Mouse (Mus musculus) forebrain, embryonic 13.5 days (tissue): ENCODE results near the gene Srpk2. TPM values are rescaled to one million over a fixed set of nuclear protein-coding genes. Genes with fewer than 3 reads are reported as not detected.
"Not testable (repeated sequence)": the region's sequence is repeated elsewhere in the genome, so short reads cannot be mapped to it uniquely, and the experiment has no call there.

Source experiments
- ATAC-seq: fragments of 200-750 bp; cut with Nextera tagmentation; 2 replicates; pipeline ENCODE4 v1.8.0; 2017
- H3K27ac ChIP-seq: fragments of 300-500 bp; sonication (generic); 2 replicates; pipeline ENCODE4 v1.5.1; 2015; ENCODE audit warnings: inconsistent platforms, mild to moderate bottlenecking, moderate library complexity
- H3K27me3 ChIP-seq: fragments of 300-500 bp; sonication (generic); 2 replicates; pipeline ENCODE4 v1.6.1; 2015; ENCODE audit warnings: mild to moderate bottlenecking, inconsistent platforms
- H3K36me3 ChIP-seq: fragments of 300-500 bp; sonication (generic); 2 replicates; pipeline ENCODE4 v1.6.1; 2015; ENCODE audit warnings: mild to moderate bottlenecking, inconsistent platforms; ENCODE audit not compliant: poor library complexity, severe bottlenecking
- H3K4me1 ChIP-seq: fragments of 300-500 bp; sonication (generic); 2 replicates; pipeline ENCODE4 v1.6.1; 2015; ENCODE audit warnings: inconsistent platforms
- H3K4me2 ChIP-seq: fragments of 300-500 bp; sonication (generic); 2 replicates; pipeline ENCODE4 v1.6.1; 2015; ENCODE audit warnings: inconsistent platforms, mild to moderate bottlenecking, moderate library complexity
- H3K4me3 ChIP-seq: fragments of 300-500 bp; sonication (generic); 2 replicates; pipeline ENCODE4 v1.5.1; 2015; ENCODE audit warnings: mild to moderate bottlenecking, inconsistent platforms
- H3K9ac ChIP-seq: fragments of 300-500 bp; sonication (generic); 2 replicates; pipeline ENCODE4 v1.6.1; 2015; ENCODE audit warnings: mild to moderate bottlenecking, inconsistent platforms
- H3K9me3 ChIP-seq: fragments of 300-500 bp; sonication (generic); replicated peaks from 2 replicates; pipeline ENCODE4 v1.6.1; 2016; ENCODE audit warnings: inconsistent platforms
- WGBS: fragments of 180-500 bp; shearing (Covaris S2); methylation state at CpG from one replicate; pipeline ENCODE4 v1.1.7; 2015; 5-methylcytosine and 5-hydroxymethylcytosine counted together
- polyA plus RNA-seq: library from polyadenylated mRNA; unstranded; fragments of >200 nt; fragmentation: Nextera tagmentation; extraction: Ambion mirVana; gene quantifications from 2 replicates; pipeline ENCODE4 v1.2.1, GENCODE M21; 2015

Gene Srpk2
- polyA plus RNA-seq, 1 experiment from 2014 or later, result 89.5 TPM

DNA sequence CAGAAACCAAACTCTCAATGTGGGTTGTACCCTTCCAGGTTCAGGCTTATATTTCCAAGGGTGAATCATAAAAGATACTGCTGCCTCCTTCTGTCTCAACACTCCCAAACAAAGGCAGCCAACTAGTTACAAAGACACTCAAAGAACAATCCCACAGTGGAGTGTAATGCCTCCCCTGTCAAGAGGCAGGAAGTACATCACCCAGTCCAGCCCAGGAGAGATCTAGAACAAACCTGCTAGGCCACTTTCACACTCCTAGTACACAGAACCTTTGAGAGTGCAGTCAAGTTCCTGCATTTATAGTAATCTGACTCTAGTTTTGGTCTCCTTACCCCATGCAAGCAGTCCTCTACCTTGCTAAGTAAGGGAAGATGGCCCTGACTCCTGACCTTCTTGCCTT lies 18.5 kb downstream of the Srpk2 start:
- ATAC-seq, result no peak
- Histone ChIP-seq H3K36me3 (no peaks in the 10 kb centered on the region), H3K27me3 (no peaks in the 10 kb centered on the region), H3K4me3 (no peak overlapping the region), H3K9me3 (no peaks in the 10 kb centered on the region), H3K4me2 (no peak overlapping the region), H3K27ac (no peak overlapping the region), H3K9ac (no peak overlapping the region), H3K4me1 (no peaks in the 10 kb centered on the region)

DNA sequence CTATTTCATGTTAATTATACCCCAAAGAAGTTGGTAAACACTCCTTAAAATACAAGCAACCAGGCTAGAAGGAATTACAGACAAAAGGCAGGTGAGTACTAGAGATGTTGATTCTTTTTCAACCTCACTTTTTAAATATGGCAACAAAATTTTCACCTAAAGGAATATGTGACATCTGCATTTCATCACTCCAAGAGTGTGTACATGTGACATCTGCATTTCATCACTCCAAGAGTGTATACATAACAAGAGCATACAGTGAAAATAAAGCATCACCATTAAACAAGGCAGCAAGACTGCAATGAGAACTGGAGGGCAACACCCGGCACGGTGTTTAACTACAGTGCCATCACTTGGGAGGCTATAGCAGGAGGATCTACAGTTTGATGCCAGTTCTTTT lies 23.2 kb downstream of the Srpk2 start:
- H3K27ac ChIP-seq, result no peak overlapping the region
- no peak overlapping the region for H3K4me3 ChIP-seq
- no peak for ATAC-seq
- no peak overlapping the region for H3K9ac ChIP-seq
- no peaks in the 10 kb centered on the region for H3K27me3 ChIP-seq
- no peaks in the 10 kb centered on the region for H3K36me3 ChIP-seq
- H3K4me2 ChIP-seq, result no peak overlapping the region
- no peaks in the 10 kb centered on the region for H3K4me1 ChIP-seq
- H3K9me3 ChIP-seq, result no peaks in the 10 kb centered on the region
- 93% methylated on average over 2 of the region's 2 CpGs for WGBS

DNA sequence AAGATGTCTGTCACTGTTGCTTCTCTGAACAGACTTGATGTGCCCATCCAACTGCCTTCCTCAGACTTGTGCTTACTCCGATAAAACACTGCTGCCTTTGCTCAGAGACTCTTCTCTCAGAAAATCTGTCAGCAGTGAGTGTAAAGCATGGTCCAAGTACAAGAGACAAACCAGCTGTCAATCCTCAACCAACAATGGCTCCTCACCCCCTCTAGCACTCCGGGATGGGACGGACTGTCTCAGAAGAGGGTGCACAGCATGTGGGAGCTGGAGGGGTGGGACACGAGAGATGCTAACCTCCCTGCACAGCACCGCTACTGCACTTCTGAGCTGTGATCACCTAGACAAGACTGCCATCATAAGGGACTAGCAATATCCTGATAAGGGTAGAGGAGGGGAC lies 26.4 kb downstream of the Srpk2 start:
- H3K27ac ChIP-seq, result no peak overlapping the region
- H3K4me3 ChIP-seq, result no peak overlapping the region
- peaks cover 4% of the 10 kb centered on the region; the same call in 1 of the 2 replicates for H3K4me1 ChIP-seq
- H3K27me3 ChIP-seq, result no peaks in the 10 kb centered on the region
- WGBS, result 73% methylated on average over 5 of the region's 5 CpGs
- H3K9me3 ChIP-seq, result no peaks in the 10 kb centered on the region
- H3K4me2 ChIP-seq, result no peak overlapping the region
- ATAC-seq, result no peak
- H3K36me3 ChIP-seq, result no peaks in the 10 kb centered on the region
- no peak overlapping the region for H3K9ac ChIP-seq

DNA sequence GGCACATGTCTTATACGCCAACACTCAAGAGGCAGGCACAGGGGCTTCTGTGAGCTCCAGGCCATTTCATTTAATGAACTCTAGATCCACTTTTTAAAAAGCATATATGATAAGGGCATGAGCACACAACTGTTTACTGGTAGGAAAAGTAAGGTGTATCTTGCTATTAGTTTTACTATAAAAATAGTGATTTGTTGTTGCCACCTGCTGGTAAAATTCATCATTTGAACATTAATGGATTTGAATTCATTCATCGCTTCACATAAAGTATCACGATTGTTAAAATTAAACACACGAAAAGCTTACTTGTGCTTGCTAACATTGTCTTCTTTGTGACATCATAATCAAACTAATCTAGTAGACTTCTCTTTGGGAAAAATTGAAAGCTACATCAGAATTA lies 27.8 kb downstream of the Srpk2 start:
- Histone ChIP-seq H3K4me2 (no peak overlapping the region), H3K4me1 (peaks cover 4% of the 10 kb centered on the region; the same call in 1 of the 2 replicates), H3K9me3 (no peaks in the 10 kb centered on the region), H3K9ac (no peak overlapping the region), H3K4me3 (no peak overlapping the region), H3K27ac (no peak overlapping the region), H3K27me3 (no peaks in the 10 kb centered on the region), H3K36me3 (no peaks in the 10 kb centered on the region)
- WGBS, result 92% methylated on average over 4 of the region's 4 CpGs
- no peak for ATAC-seq

DNA sequence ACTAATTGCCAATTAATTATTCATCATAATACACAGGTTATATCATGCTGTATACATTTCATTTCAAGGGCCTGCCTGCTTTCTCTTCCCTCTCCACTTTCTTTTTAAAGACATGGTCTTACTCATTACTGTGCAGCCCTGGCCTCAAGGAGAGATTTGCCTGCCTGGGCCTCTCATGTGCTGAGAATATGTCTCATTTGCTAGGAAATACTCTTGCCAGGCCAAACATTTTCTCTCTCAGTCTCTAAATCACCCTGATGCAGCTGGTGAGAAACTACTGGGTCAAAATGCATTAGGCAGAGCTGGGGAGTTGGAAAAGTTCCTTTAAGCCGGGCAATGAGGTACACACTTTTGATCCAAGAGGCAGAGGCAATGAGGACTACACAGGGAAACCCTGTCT lies 29.4 kb downstream of the Srpk2 start:
- H3K4me3 ChIP-seq, result no peak overlapping the region
- no peaks in the 10 kb centered on the region for H3K9me3 ChIP-seq
- peaks cover 4% of the 10 kb centered on the region; the same call in 1 of the 2 replicates for H3K4me1 ChIP-seq
- no peaks in the 10 kb centered on the region for H3K27me3 ChIP-seq
- H3K4me2 ChIP-seq, result no peak overlapping the region
- H3K27ac ChIP-seq, result no peak overlapping the region; the same call in 1 of the 2 replicates
- ATAC-seq, result no peak
- no peaks in the 10 kb centered on the region for H3K36me3 ChIP-seq
- no peak overlapping the region for H3K9ac ChIP-seq
- 66% methylated on average over 1 of the region's 1 CpGs for WGBS

DNA sequence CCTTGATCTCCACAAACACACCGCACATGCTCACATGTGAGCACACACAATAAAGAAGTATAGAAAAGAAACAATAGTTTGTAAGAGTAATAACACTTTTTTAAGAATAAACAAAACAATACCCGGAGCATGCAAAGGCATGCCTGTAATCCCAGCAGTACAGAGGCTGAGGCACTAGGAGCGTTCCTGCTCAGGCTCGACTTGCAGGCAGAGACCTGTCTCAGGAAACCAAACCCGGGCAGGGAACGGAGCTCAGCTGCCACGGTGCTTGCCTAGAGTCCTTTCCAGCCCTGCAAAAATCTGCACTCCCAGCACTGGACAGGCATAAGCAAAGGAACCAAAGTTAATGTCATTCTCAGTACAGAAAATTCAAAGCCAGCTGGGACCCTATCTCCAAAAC lies 32.1 kb downstream of the Srpk2 start:
- ATAC-seq, result no peak
- no peaks in the 10 kb centered on the region for H3K36me3 ChIP-seq
- H3K9me3 ChIP-seq, result no peaks in the 10 kb centered on the region
- no peak overlapping the region for H3K4me3 ChIP-seq
- no peak overlapping the region for H3K9ac ChIP-seq
- H3K4me2 ChIP-seq, result no peak overlapping the region
- no peaks in the 10 kb centered on the region for H3K27me3 ChIP-seq
- no peak overlapping the region for H3K27ac ChIP-seq
- peaks cover 4% of the 10 kb centered on the region; the same call in 1 of the 2 replicates for H3K4me1 ChIP-seq
- WGBS, result 85% methylated on average over 7 of the region's 7 CpGs

DNA sequence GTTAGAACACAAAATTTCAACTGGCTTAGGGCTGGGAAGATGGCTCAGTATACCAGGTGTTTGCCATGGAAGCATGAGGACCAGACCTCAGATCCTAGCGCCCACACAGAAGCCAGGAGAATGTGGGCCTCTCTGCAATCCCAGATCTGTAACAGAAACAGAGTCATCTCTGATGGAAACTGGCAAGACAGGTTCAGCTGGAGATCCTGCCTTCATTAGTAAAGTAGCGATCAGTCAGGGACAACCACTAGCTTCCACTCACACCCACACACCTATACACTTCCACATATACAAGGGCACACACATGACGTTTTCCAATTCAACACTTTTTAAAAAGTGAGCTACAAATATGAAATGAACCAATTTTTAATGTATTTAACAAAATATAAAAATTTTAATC lies 32.6 kb downstream of the Srpk2 start:
- WGBS, result 90% methylated on average over 3 of the region's 3 CpGs
- no peak overlapping the region for H3K4me2 ChIP-seq
- no peak for ATAC-seq

DNA sequence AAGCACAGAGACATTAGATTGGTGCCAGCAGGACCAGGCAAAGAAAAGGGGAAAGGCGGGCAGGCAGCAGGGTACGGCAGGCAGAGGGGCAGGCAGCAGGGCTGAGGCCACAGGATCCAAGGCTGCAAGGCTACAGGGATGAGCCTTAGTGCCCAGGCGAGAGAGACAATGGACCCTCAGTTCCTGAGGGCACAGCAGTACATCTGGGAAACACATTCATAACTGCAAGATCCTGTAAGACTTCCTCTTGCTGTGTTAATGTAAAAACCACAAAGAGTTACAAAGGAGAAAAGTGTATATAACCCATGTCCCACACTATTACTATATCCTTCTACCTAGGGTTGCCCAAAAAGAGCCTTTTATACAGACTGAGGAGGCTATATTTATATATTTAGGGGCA lies 33.9 kb downstream of the Srpk2 start:
- Histone ChIP-seq H3K4me1 (peaks cover 4% of the 10 kb centered on the region; the same call in 1 of the 2 replicates), H3K27ac (no peak overlapping the region), H3K9me3 (no peaks in the 10 kb centered on the region), H3K27me3 (no peaks in the 10 kb centered on the region), H3K4me2 (no peak overlapping the region), H3K9ac (no peak overlapping the region), H3K36me3 (no peaks in the 10 kb centered on the region), H3K4me3 (no peak overlapping the region)
- ATAC-seq, result no peak
- 87% methylated on average over 3 of the region's 3 CpGs for WGBS

More for the DNA sequence above, 32.6 kb downstream of the Srpk2 start:
- Histone ChIP-seq H3K27me3 (no peaks in the 10 kb centered on the region), H3K4me1 (peaks cover 4% of the 10 kb centered on the region; the same call in 1 of the 2 replicates), H3K9ac (no peak overlapping the region), H3K36me3 (no peaks in the 10 kb centered on the region), H3K9me3 (no peaks in the 10 kb centered on the region), H3K4me3 (no peak overlapping the region), H3K27ac (no peak overlapping the region)

DNA sequence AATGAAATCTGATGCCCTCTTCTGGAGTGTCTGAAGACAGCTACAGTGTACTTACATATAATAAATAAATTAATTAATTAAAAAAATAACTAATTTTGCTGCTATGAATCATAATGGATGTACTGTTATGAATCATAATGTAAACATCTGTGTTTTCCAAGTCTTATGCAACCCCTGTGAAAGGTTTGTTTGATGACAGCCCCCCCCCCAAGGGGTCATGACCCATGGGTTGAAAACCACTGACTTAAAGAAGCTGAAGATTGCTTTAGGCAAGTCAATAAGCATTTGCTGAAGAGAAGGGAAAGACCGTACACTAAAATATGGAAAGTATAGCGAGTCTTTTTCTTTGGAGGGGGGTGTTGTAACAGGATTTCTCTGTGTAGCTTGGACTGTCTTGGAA lies 35.2 kb downstream of the Srpk2 start:
- H3K4me1 ChIP-seq, result no peaks in the 10 kb centered on the region
- H3K36me3 ChIP-seq, result no peaks in the 10 kb centered on the region
- H3K9ac ChIP-seq, result no peak overlapping the region
- 96% methylated on average over 2 of the region's 2 CpGs for WGBS
- no peak overlapping the region for H3K4me3 ChIP-seq
- no peak overlapping the region for H3K4me2 ChIP-seq
- H3K27ac ChIP-seq, result no peak overlapping the region
- no peaks in the 10 kb centered on the region for H3K27me3 ChIP-seq
- no peaks in the 10 kb centered on the region for H3K9me3 ChIP-seq
- no peak for ATAC-seq

DNA sequence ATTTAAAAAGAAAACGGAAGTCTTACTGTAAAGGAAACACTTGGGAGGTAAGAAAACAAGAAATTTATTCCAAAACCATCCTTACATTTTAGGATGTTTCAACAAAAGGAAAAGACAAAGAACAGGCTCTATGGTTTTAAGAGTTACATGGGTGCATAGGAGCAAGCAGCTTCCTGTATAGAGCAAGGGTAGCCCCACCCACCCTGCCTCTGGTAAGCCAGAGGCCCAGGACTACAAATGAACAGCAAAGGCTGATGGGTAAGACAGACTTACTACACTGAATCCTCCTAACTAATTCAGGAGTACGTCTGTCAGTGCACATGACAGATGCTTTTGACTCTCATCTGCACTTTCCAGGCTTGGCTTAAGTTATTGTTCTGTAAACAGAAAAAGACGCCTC lies 38.7 kb downstream of the Srpk2 start:
- no peak for ATAC-seq
- no peaks in the 10 kb centered on the region for H3K9me3 ChIP-seq
- no peak overlapping the region for H3K27ac ChIP-seq
- 87% methylated on average over 3 of the region's 3 CpGs for WGBS
- no peak overlapping the region for H3K9ac ChIP-seq
- no peak overlapping the region for H3K4me2 ChIP-seq
- no peaks in the 10 kb centered on the region for H3K4me1 ChIP-seq
- no peak overlapping the region for H3K4me3 ChIP-seq
- no peaks in the 10 kb centered on the region for H3K36me3 ChIP-seq
- no peaks in the 10 kb centered on the region for H3K27me3 ChIP-seq

DNA sequence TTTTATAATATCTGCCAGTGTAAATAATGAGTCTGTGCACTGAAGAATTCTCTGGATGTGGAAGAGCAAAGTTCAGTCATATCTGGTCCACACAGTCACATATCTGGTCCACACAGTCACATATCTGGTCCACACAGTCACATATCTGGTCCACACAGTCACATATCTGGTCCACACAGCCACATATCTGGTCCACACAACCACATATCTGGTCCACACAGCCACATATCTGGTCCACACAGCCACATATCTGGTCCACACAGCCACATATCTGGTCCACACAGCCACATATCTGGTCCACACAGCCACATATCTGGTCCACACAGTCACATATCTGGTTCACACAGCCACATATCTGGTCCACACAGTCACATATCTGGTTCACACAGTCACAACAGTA lies 45.2 kb downstream of the Srpk2 start:
- not testable (repeated sequence) for H3K4me2 ChIP-seq, H3K36me3 ChIP-seq, H3K9me3 ChIP-seq, H3K4me1 ChIP-seq, H3K4me3 ChIP-seq, H3K27me3 ChIP-seq, H3K27ac ChIP-seq, H3K9ac ChIP-seq, ATAC-seq

DNA sequence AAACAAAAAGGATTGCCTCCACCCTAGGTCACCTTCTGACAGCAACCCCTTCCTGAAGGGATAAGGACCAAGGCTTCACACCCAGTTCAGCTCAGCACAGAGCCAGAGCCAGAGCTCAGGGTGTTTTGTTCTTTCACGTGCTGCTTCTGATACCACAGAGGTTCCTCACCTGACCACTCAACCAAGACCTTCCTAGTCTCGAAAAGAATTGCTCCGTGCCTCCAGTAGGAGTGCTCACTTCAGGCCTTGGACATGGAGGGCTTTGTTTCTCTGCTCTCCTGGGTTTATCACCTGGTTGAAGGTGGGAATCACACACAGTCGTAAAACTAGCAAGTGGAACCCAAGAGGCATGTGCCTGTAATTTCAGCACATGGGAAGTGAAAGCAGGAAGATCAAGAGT lies 46.4 kb downstream of the Srpk2 start:
- Histone ChIP-seq H3K4me3 (no peak overlapping the region), H3K9me3 (no peaks in the 10 kb centered on the region), H3K4me1 (no peaks in the 10 kb centered on the region), H3K4me2 (no peak overlapping the region), H3K27ac (no peak overlapping the region), H3K9ac (no peak overlapping the region), H3K36me3 (no peaks in the 10 kb centered on the region), H3K27me3 (no peaks in the 10 kb centered on the region)
- no peak for ATAC-seq
- 82% methylated on average over 4 of the region's 4 CpGs for WGBS

DNA sequence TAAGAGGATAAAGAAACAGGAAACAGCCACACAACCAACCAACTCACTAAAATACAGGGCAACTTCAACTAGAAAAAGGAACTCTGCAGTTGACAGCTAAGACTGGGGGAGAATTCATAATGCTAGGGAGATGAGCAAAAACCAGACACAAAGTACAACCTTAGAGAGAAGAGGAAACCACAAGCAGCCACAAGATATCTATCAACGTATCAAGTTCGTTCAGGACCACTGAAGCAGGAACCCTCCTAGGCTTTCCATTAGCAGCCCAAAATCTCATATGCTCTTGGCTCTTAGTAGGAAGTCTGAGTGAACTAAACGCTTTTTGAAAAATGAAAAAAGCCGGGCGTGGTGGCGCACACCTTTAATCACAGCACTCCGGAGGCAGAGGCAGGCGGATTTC lies 47.1 kb downstream of the Srpk2 start:
- no peak overlapping the region for H3K4me3 ChIP-seq
- no peaks in the 10 kb centered on the region for H3K36me3 ChIP-seq
- no peaks in the 10 kb centered on the region for H3K4me1 ChIP-seq
- no peaks in the 10 kb centered on the region for H3K9me3 ChIP-seq
- no peaks in the 10 kb centered on the region for H3K27me3 ChIP-seq
- no peak overlapping the region for H3K4me2 ChIP-seq
- no peak for ATAC-seq
- no peak overlapping the region for H3K9ac ChIP-seq
- WGBS, result 96% methylated on average over 8 of the region's 8 CpGs
- H3K27ac ChIP-seq, result no peak overlapping the region
